ENCODE assay signal across 14 mouse cellular contexts in the genomic region with DNA sequence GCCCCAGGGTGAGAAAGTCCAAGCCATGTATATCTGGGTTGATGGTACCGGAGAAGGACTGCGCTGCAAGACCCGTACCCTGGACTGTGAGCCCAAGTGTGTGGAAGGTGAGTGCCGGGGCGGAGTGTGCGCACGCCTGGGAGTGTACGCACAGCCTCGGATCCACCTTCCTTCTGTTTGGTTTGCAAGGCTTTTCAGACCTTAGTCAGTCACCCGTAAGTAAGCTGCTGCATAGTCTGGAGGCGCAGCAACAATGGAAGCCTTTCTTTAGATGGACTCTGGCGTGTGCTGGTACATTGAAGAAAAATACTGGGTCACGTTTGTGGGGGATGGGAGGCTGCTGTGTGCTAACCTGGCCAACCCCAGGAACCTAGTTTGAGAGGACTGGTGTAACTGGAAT. TPM values are rescaled to one million over a fixed set of nuclear protein-coding genes. Genes with fewer than 3 reads are reported as not detected.
DNase-seq lines count a peak whose midpoint lies in the region; ATAC-seq and TF ChIP-seq lines count a peak whose summit lies in the region.
"Had no signal": no experiment of that assay in that cellular context is flagged by ENCODE, and none has a peak within 500 bp of the region (broad histone marks: within the 10 kb centered on the region; RNA-seq: fewer than 3 reads in every experiment).

No protein-coding gene starts in this region.

- 0 out of 2 replicates have a peak overlapping the region, but pooled peaks have one; percentile 7 for H3K9ac ChIP-seq in forebrain, embryonic 16.5 days (replicated peaks; ENCODE audit: low read depth, low read length)
- no peak overlapping the region for H3K9ac ChIP-seq in midbrain, embryonic 13.5 days (replicated peaks)

- peaks cover 57% of the 10 kb centered on the region for H3K36me3 ChIP-seq in E14TG2a.4 (ENCODE audit: insufficient read depth, low read length)
- H3K36me3 ChIP-seq in forebrain, embryonic 16.5 days (ENCODE audit: control insufficient read depth, insufficient read depth): peaks cover 31% of the 10 kb centered on the region
- H3K36me3 ChIP-seq in midbrain, embryonic 13.5 days: peaks cover 52% of the 10 kb centered on the region

- no peak overlapping the region for H3K27ac ChIP-seq in forebrain, embryonic 16.5 days (ENCODE audit: low read length)
- no peak overlapping the region for H3K27ac ChIP-seq in midbrain, embryonic 13.5 days

- TF ChIP-seq CTCF in E14TG2a.4 (conservative IDR thresholded peaks at IDR 0.05; ENCODE audit: low read length): no peak

- WGBS in forebrain, embryonic 16.5 days: 18% methylated on average over 13 of the region's 13 CpGs
- WGBS in midbrain, embryonic 13.5 days: 72% methylated on average over 13 of the region's 13 CpGs

- H3K4me2 ChIP-seq in forebrain, embryonic 16.5 days (ENCODE audit: low read length): peak overlapping the region; percentile 35
- peak overlapping the region; percentile 82 for H3K4me2 ChIP-seq in midbrain, embryonic 13.5 days (replicated peaks)

- ATAC-seq in forebrain, embryonic 16.5 days: no peak
- no peak for ATAC-seq in midbrain, embryonic 13.5 days
- ATAC-seq: intestine, postnatal 0 days had no signal

- peaks cover 77% of the 10 kb centered on the region for H3K4me1 ChIP-seq in E14TG2a.4 (replicated peaks; ENCODE audit: low read depth, low read length)
- peaks cover 26% of the 10 kb centered on the region for H3K4me1 ChIP-seq in forebrain, embryonic 16.5 days (replicated peaks; ENCODE audit: control insufficient read depth, insufficient read depth, low read length)
- peaks cover 35% of the 10 kb centered on the region for H3K4me1 ChIP-seq in midbrain, embryonic 13.5 days (replicated peaks)

- no peaks in the 10 kb centered on the region for H3K9me3 ChIP-seq in E14TG2a.4 (ENCODE audit: low read length)
- no peaks in the 10 kb centered on the region for H3K9me3 ChIP-seq in forebrain, embryonic 16.5 days (ENCODE audit: control insufficient read depth, low read length)
- no peaks in the 10 kb centered on the region for H3K9me3 ChIP-seq in midbrain, embryonic 13.5 days
- H3K9me3 ChIP-seq: G1E had no signal

- peak overlapping the region; percentile 91 for H3K4me3 ChIP-seq in E14TG2a.4 (replicated peaks; ENCODE audit: low read length)
- peak overlapping the region; percentile 6; the same call in 1 of the 2 replicates for H3K4me3 ChIP-seq in forebrain, embryonic 16.5 days (replicated peaks; ENCODE audit: low read length)
- peak overlapping the region; percentile 78 for H3K4me3 ChIP-seq in midbrain, embryonic 13.5 days (replicated peaks)

- intact Hi-C loops in left cerebral cortex, postnatal 25 days (cut with DNase I): no loop called here

- DNase-seq in ZHBTc4 (ENCODE audit: low read depth, low spot score): peak; percentile 19
- DNase-seq in thymus, adult 18-20 months: no peak
- no peak for DNase-seq in layer of hippocampus, postnatal 36 days
- DNase-seq in left cerebral cortex, postnatal 25 days (ENCODE audit: low spot score in 2 of 2): no peak
- no peak for DNase-seq in gastrocnemius, adult 18-20 months (ENCODE audit: low spot score)
- DNase-seq: adrenal gland, postnatal 25 days; right cerebral cortex, postnatal 4 days had no signal

- H3K27me3 ChIP-seq in E14TG2a.4 (ENCODE audit: insufficient read depth, low read length): no peaks in the 10 kb centered on the region
- H3K27me3 ChIP-seq in forebrain, embryonic 16.5 days (replicated peaks; ENCODE audit: control insufficient read depth, insufficient read depth, low read length): no peaks in the 10 kb centered on the region
- H3K27me3 ChIP-seq in midbrain, embryonic 13.5 days: no peaks in the 10 kb centered on the region

RNA-seq across cellular contexts. Expression of a gene that starts 3.0 kb away (rescaled TPM):
- 2.3 and 2.4 TPM in 2 replicates for polyA plus RNA-seq in forebrain, embryonic 16.5 days (2015; fragmentation: Nextera tagmentation; extraction: Ambion mirVana)
- 1.1 and 1.2 TPM in 2 replicates for polyA plus RNA-seq in midbrain, embryonic 13.5 days (2015; fragmentation: Nextera tagmentation; extraction: Ambion mirVana)
- total RNA-seq in layer of hippocampus, postnatal 36 days (2021): 1 to 10 TPM; 2.2 to 2.8 TPM
- total RNA-seq in left cerebral cortex, postnatal 25 days (2021): 1 to 10 TPM; 2.9 to 4.0 TPM
- total RNA-seq in gastrocnemius, adult 18-20 months (2021): 1 to 10 TPM; 1.5 to 2.5 TPM

RNA-seq across cellular contexts. Expression of a gene that starts 3.3 kb away (rescaled TPM):
- polyA plus RNA-seq in forebrain, embryonic 16.5 days (2015; fragmentation: Nextera tagmentation; extraction: Ambion mirVana): 114 and 137 TPM in 2 replicates
- polyA plus RNA-seq in midbrain, embryonic 13.5 days (2015; fragmentation: Nextera tagmentation; extraction: Ambion mirVana): 131 and 132 TPM in 2 replicates
- total RNA-seq in layer of hippocampus, postnatal 36 days (2021): 1,000 to 10,000 TPM; 1,756 to 1,813 TPM
- 1,000 to 10,000 TPM; 1,850 to 1,886 TPM for total RNA-seq in left cerebral cortex, postnatal 25 days (2021)
- total RNA-seq in gastrocnemius, adult 18-20 months (2021): 100 to 1,000 TPM; 295 to 614 TPM

RNA-seq across cellular contexts. Expression of a gene that starts 11.5 kb away (rescaled TPM):
- 0.28 TPM in 1 of 2 replicates, not detected in the other for polyA plus RNA-seq in forebrain, embryonic 16.5 days (2015; fragmentation: Nextera tagmentation; extraction: Ambion mirVana)
- not detected in 2 replicates for polyA plus RNA-seq in midbrain, embryonic 13.5 days (2015; fragmentation: Nextera tagmentation; extraction: Ambion mirVana)
- not detected for total RNA-seq in layer of hippocampus, postnatal 36 days (2021)
- total RNA-seq in left cerebral cortex, postnatal 25 days (2021): not detected
- total RNA-seq in gastrocnemius, adult 18-20 months (2021): not detected
- total RNA-seq: adrenal gland, postnatal 25 days; common myeloid progenitor, adult 5-6 weeks; left cerebral cortex, postnatal 14 days had no signal
- polyA plus RNA-seq: G1E; intestine, postnatal 0 days had no signal

RNA-seq across cellular contexts. Expression of a gene that starts 28.9 kb away (rescaled TPM):
- polyA plus RNA-seq in forebrain, embryonic 16.5 days (2015; fragmentation: Nextera tagmentation; extraction: Ambion mirVana): 1.1 and 1.5 TPM in 2 replicates
- 1.1 and 1.4 TPM in 2 replicates for polyA plus RNA-seq in midbrain, embryonic 13.5 days (2015; fragmentation: Nextera tagmentation; extraction: Ambion mirVana)
- under 1 TPM in 1 of 2 experiments, not detected in 1; 0.20 TPM for total RNA-seq in layer of hippocampus, postnatal 36 days (2021)
- total RNA-seq in left cerebral cortex, postnatal 25 days (2021): not detected
- not detected for total RNA-seq in gastrocnemius, adult 18-20 months (2021)
- total RNA-seq: adrenal gland, postnatal 25 days; common myeloid progenitor, adult 5-6 weeks; left cerebral cortex, postnatal 14 days had no signal
- polyA plus RNA-seq: G1E; intestine, postnatal 0 days had no signal

RNA-seq across cellular contexts. Expression of a gene that starts 59.1 kb away (rescaled TPM):
- polyA plus RNA-seq in forebrain, embryonic 16.5 days (2015; fragmentation: Nextera tagmentation; extraction: Ambion mirVana): 0.44 and 0.52 TPM in 2 replicates
- polyA plus RNA-seq in midbrain, embryonic 13.5 days (2015; fragmentation: Nextera tagmentation; extraction: Ambion mirVana): 0.08 TPM in 1 of 2 replicates, not detected in the other
- 1 to 10 TPM in 1 of 2 experiments, under 1 TPM in 1; 0.82 to 1.3 TPM for total RNA-seq in layer of hippocampus, postnatal 36 days (2021)
- 1 to 10 TPM; 1.2 to 1.6 TPM for total RNA-seq in left cerebral cortex, postnatal 25 days (2021)
- under 1 TPM; 0.09 to 0.11 TPM for total RNA-seq in gastrocnemius, adult 18-20 months (2021)
- total RNA-seq: common myeloid progenitor, adult 5-6 weeks had no signal
- polyA plus RNA-seq: G1E had no signal

Comparison
In these comparisons a context has a peak if more than half of its experiments do, and no peak if none do; other contexts are left out.
1. H3K4me3 ChIP-seq: peak in every context shown above with its lines; median percentile 91 in E14TG2a.4; 78 in midbrain, embryonic 13.5 days; 6 in forebrain, embryonic 16.5 days.